In genomic region chr2:33349081-33349480, GRCm38 (mm10) we compare ENCODE assay signal across 8 mouse cellular contexts. TPM values are rescaled to one million over a fixed set of nuclear protein-coding genes. Genes with fewer than 3 reads are reported as not detected.
DNase-seq lines count a peak whose midpoint lies in the region; ATAC-seq and TF ChIP-seq lines count a peak whose summit lies in the region.

No protein-coding gene starts in this region.

- no peaks in the 10 kb centered on the region for H3K27me3 ChIP-seq in embryonic facial prominence, embryonic 14.5 days (replicated peaks; ENCODE audit: control insufficient read depth, insufficient read depth, low read length)
- H3K27me3 ChIP-seq in heart, postnatal 0 days (ENCODE audit: control insufficient read depth, insufficient read depth, low read length), result no peaks in the 10 kb centered on the region

- no peaks in the 10 kb centered on the region for H3K36me3 ChIP-seq in embryonic facial prominence, embryonic 14.5 days (ENCODE audit: control insufficient read depth, insufficient read depth, low read length)
- H3K36me3 ChIP-seq in heart, postnatal 0 days (replicated peaks; ENCODE audit: control insufficient read depth, insufficient read depth, low read length), result no peaks in the 10 kb centered on the region

- peak; percentile 82 for TF ChIP-seq CTCF in bone marrow, adult 2 months (IDR thresholded peaks at IDR 0.05; ENCODE audit: control insufficient read depth, insufficient read depth, low read length)
- TF ChIP-seq CTCF in heart, postnatal 0 days (IDR thresholded peaks at IDR 0.05; ENCODE audit: low read depth), result peak; percentile 84

- no peak overlapping the region for H3K27ac ChIP-seq in bone marrow, adult 2 months (ENCODE audit: control insufficient read depth, insufficient read depth, low read depth, low read length, poor library complexity)
- H3K27ac ChIP-seq in embryonic facial prominence, embryonic 14.5 days (replicated peaks; ENCODE audit: low read depth, low read length), result no peak overlapping the region
- H3K27ac ChIP-seq in heart, postnatal 0 days (ENCODE audit: low read depth), result no peak overlapping the region

- 23% methylated on average over 2 of the region's 2 CpGs for WGBS in bone marrow, adult 2 months
- 16% methylated on average over 2 of the region's 2 CpGs for WGBS in embryonic facial prominence, embryonic 14.5 days
- WGBS in heart, postnatal 0 days, result 22% methylated on average over 2 of the region's 2 CpGs

- H3K4me3 ChIP-seq in bone marrow, adult 2 months (replicated peaks; ENCODE audit: control insufficient read depth, low read depth, low read length), result no peak overlapping the region
- no peak overlapping the region for H3K4me3 ChIP-seq in embryonic facial prominence, embryonic 14.5 days (ENCODE audit: low read depth, low read length)
- no peak overlapping the region for H3K4me3 ChIP-seq in heart, postnatal 0 days (ENCODE audit: low read depth, low read length)

- H3K9ac ChIP-seq in embryonic facial prominence, embryonic 14.5 days (ENCODE audit: low read depth, low read length), result no peak overlapping the region
- H3K9ac ChIP-seq in heart, postnatal 0 days (replicated peaks; ENCODE audit: low read depth, low read length), result no peak overlapping the region

- H3K4me1 ChIP-seq in bone marrow, adult 2 months (ENCODE audit: control insufficient read depth, insufficient read depth, low read length), result peaks cover 14% of the 10 kb centered on the region
- H3K4me1 ChIP-seq in embryonic facial prominence, embryonic 14.5 days (ENCODE audit: control insufficient read depth, insufficient read depth, low read length), result no peaks in the 10 kb centered on the region
- peaks cover 7% of the 10 kb centered on the region for H3K4me1 ChIP-seq in heart, postnatal 0 days (ENCODE audit: control insufficient read depth, insufficient read depth)

- no peak overlapping the region for H3K4me2 ChIP-seq in embryonic facial prominence, embryonic 14.5 days (ENCODE audit: low read depth, low read length)
- no peak overlapping the region for H3K4me2 ChIP-seq in heart, postnatal 0 days (ENCODE audit: low read depth, low read length)

- TF ChIP-seq EP300 in heart, postnatal 0 days (IDR thresholded peaks at IDR 0.05; ENCODE audit: low read depth), result no peak

- no peak for TF ChIP-seq POLR2A in bone marrow, adult 2 months (IDR thresholded peaks at IDR 0.05; ENCODE audit: borderline replicate concordance, control insufficient read depth, low read depth, low read length)

- ATAC-seq in CD4-positive, CD25-positive, alpha-beta regulatory T cell, adult 4 months, result peak; percentile 56
- ATAC-seq in embryonic facial prominence, embryonic 14.5 days (ENCODE audit: low read depth), result peak; percentile 71
- peak; percentile 71 for ATAC-seq in heart, postnatal 0 days (ENCODE audit: insufficient read depth, low read depth)

- peak; percentile 90 for DNase-seq in embryonic facial prominence, embryonic 14.5 days (ENCODE audit: low spot score)
- peak; percentile 89 for DNase-seq in heart, postnatal 0 days (ENCODE audit: low spot score)
- DNase-seq in kidney, postnatal 10 days, result peak; percentile 89
- peak; percentile 68 to 77 for DNase-seq in lung, adult 18-20 months
- peak; percentile 41 for DNase-seq in ovary, adult 18-20 months (ENCODE audit: low spot score)
- DNase-seq in thymus, adult 18-20 months, result peak; percentile 20 to 42

- no peaks in the 10 kb centered on the region for H3K9me3 ChIP-seq in embryonic facial prominence, embryonic 14.5 days (ENCODE audit: control insufficient read depth, low read length)
- no peaks in the 10 kb centered on the region for H3K9me3 ChIP-seq in heart, postnatal 0 days (replicated peaks; ENCODE audit: control insufficient read depth, low read length)

RNA-seq across cellular contexts. Expression of gene Ralgps1, which starts 22.2 kb away (rescaled TPM):
- 10 to 100 TPM in 1 of 2 experiments, 1 to 10 TPM in 1; 7.2 to 14.4 TPM for polyA plus RNA-seq in CD4-positive, CD25-positive, alpha-beta regulatory T cell, adult 4 months (2017; shearing (Covaris generic))
- 1.7 and 4.6 TPM in 2 replicates for polyA plus RNA-seq in bone marrow, adult 2 months (2011; ENCODE audit: insufficient read depth, insufficient read length, low replicate concordance, missing spikeins)
- polyA plus RNA-seq in embryonic facial prominence, embryonic 14.5 days (2014; fragmentation: Nextera tagmentation; extraction: Ambion mirVana), result 3.6 and 4.2 TPM in 2 replicates
- total RNA-seq in heart, postnatal 0 days (2014; rRNA removed; ENCODE audit: low replicate concordance), result 3.4 and 6.9 TPM in 2 replicates
- 2.7 and 3.2 TPM in 2 replicates for polyA plus RNA-seq in heart, postnatal 0 days (2015; fragmentation: Nextera tagmentation; extraction: Ambion mirVana)

Comparison
In these comparisons a context has a peak if more than half of its experiments do, and no peak if none do; other contexts are left out.
1. DNase-seq: peak in every context shown above with its lines; median percentile 90 in embryonic facial prominence, embryonic 14.5 days; 89 in heart, postnatal 0 days; 89 in kidney, postnatal 10 days; 72 in lung, adult 18-20 months; 41 in ovary, adult 18-20 months; 31 in thymus, adult 18-20 months.